Comparison of ENCODE assay signal across 8 mouse cellular contexts in the genomic region with DNA sequence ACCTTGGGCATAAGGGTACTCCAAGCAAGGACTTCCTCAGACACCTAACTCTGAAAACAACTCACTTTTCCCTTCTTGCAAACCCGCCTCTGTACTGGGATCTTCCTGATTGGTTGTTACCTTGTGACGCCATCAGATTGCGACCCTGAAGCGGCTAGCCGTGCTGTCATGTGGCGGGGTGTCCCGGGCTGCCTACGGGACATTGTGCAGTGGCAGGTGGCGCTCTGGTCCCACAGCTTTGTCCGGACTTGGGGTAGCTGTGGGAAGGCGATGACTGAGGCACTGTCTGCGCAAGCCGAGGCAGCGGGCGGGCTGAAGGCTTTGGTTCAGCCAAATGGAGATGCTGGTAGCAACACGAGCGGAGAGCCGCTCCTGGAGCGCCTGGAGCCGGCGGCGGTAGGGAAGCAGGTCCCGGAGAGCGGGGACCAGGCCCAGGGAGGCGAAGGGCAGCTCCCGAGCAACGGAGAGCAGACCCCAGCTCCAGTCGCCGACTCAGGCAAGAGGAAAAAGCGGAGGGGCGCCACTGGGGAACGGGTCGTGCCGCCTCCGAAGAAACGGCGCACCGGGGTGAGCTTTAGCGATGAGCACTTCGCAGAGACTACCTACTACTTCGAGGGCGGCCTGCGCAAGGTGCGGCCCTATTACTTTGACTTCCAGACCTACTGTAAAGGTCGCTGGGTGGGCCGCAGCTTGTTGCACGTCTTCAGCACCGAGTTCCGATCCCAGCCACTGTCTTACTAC. TPM values are rescaled to one million over a fixed set of nuclear protein-coding genes. Genes with fewer than 3 reads are reported as not detected.
DNase-seq lines count a peak whose midpoint lies in the region; ATAC-seq and TF ChIP-seq lines count a peak whose summit lies in the region.

A gene (plus strand): TSS at position 135 of the 741 bp plus-strand sequence.

- peaks cover 35% of the 10 kb centered on the region for H3K36me3 ChIP-seq in E14TG2a.4 (ENCODE audit: insufficient read depth, low read length)
- peaks cover 29% of the 10 kb centered on the region for H3K36me3 ChIP-seq in forebrain, embryonic 12.5 days (replicated peaks)
- peaks cover 27% of the 10 kb centered on the region for H3K36me3 ChIP-seq in heart, postnatal 0 days (replicated peaks; ENCODE audit: control insufficient read depth, insufficient read depth, low read length)
- peaks cover 15% of the 10 kb centered on the region for H3K36me3 ChIP-seq in liver, embryonic 16.5 days (ENCODE audit: control insufficient read depth, insufficient read depth)
- H3K36me3 ChIP-seq in neural tube, embryonic 13.5 days, result peaks cover 28% of the 10 kb centered on the region
- no peaks in the 10 kb centered on the region; the same call in 1 of the 2 replicates for H3K36me3 ChIP-seq in testis, adult 2 months (ENCODE audit: control insufficient read depth, insufficient read depth, low read length)

- peak within 1 kb of the TSS; percentile 88 for H3K9ac ChIP-seq in forebrain, embryonic 12.5 days
- peak within 1 kb of the TSS; percentile 71 for H3K9ac ChIP-seq in heart, postnatal 0 days (replicated peaks; ENCODE audit: low read depth, low read length)
- peak within 1 kb of the TSS; percentile 88 for H3K9ac ChIP-seq in liver, embryonic 16.5 days (ENCODE audit: low read depth, low read length)
- peak within 1 kb of the TSS; percentile 86 for H3K9ac ChIP-seq in neural tube, embryonic 13.5 days

- H3K4me2 ChIP-seq in forebrain, embryonic 12.5 days, result peak within 1 kb of the TSS; percentile 78
- H3K4me2 ChIP-seq in heart, postnatal 0 days (ENCODE audit: low read depth, low read length), result peak within 1 kb of the TSS; percentile 91
- peak within 1 kb of the TSS; percentile 89 for H3K4me2 ChIP-seq in liver, embryonic 16.5 days (ENCODE audit: low read depth, low read length)
- H3K4me2 ChIP-seq in neural tube, embryonic 13.5 days, result peak within 1 kb of the TSS; percentile 75

- ATAC-seq in forebrain, embryonic 12.5 days (ENCODE audit: low FRiP score), result peak; percentile 98
- peak; percentile 99 for ATAC-seq in heart, postnatal 0 days (ENCODE audit: insufficient read depth, low read depth)
- peak; percentile 97 for ATAC-seq in liver, embryonic 16.5 days (ENCODE audit: low read depth)
- peak; percentile 98 for ATAC-seq in neural tube, embryonic 13.5 days (ENCODE audit: low read depth)

- peaks cover 35% of the 10 kb centered on the region for H3K4me1 ChIP-seq in E14TG2a.4 (replicated peaks; ENCODE audit: low read depth, low read length)
- peaks cover 18% of the 10 kb centered on the region for H3K4me1 ChIP-seq in forebrain, embryonic 12.5 days
- H3K4me1 ChIP-seq in heart, postnatal 0 days (ENCODE audit: control insufficient read depth, insufficient read depth), result 0 out of 2 replicates have a peak, but pooled peaks cover 7% of the 10 kb centered on the region
- peaks cover 11% of the 10 kb centered on the region for H3K4me1 ChIP-seq in liver, embryonic 16.5 days (ENCODE audit: control insufficient read depth, low read depth, low read length)
- H3K4me1 ChIP-seq in neural tube, embryonic 13.5 days (replicated peaks), result peaks cover 15% of the 10 kb centered on the region
- no peaks in the 10 kb centered on the region for H3K4me1 ChIP-seq in testis, adult 2 months (ENCODE audit: control insufficient read depth, insufficient read depth, low read length)

- peak within 1 kb of the TSS; percentile 98 for H3K4me3 ChIP-seq in E14TG2a.4 (replicated peaks; ENCODE audit: low read length)
- peak within 1 kb of the TSS; percentile 94 for H3K4me3 ChIP-seq in forebrain, embryonic 12.5 days (replicated peaks)
- H3K4me3 ChIP-seq in heart, postnatal 0 days (ENCODE audit: low read depth, low read length), result peak within 1 kb of the TSS; percentile 88
- peak within 1 kb of the TSS; percentile 89 for H3K4me3 ChIP-seq in liver, embryonic 16.5 days (ENCODE audit: low read depth, low read length)
- H3K4me3 ChIP-seq in neural tube, embryonic 13.5 days, result peak within 1 kb of the TSS; percentile 78
- H3K4me3 ChIP-seq in testis, adult 2 months (ENCODE audit: control insufficient read depth, low read depth, low read length), result peak within 1 kb of the TSS; percentile 96

- H3K27me3 ChIP-seq in E14TG2a.4 (ENCODE audit: insufficient read depth, low read length), result peaks cover 7% of the 10 kb centered on the region
- no peaks in the 10 kb centered on the region for H3K27me3 ChIP-seq in forebrain, embryonic 12.5 days
- H3K27me3 ChIP-seq in heart, postnatal 0 days (ENCODE audit: control insufficient read depth, insufficient read depth, low read length), result no peaks in the 10 kb centered on the region
- no peaks in the 10 kb centered on the region for H3K27me3 ChIP-seq in liver, embryonic 16.5 days (ENCODE audit: control insufficient read depth, insufficient read depth, low read depth, low read length)
- H3K27me3 ChIP-seq in neural tube, embryonic 13.5 days, result peaks cover 4% of the 10 kb centered on the region; the same call in 1 of the 2 replicates
- no peaks in the 10 kb centered on the region for H3K27me3 ChIP-seq in testis, adult 2 months (ENCODE audit: control insufficient read depth, insufficient read depth, low read length)

- no peak for TF ChIP-seq CTCF in E14TG2a.4 (conservative IDR thresholded peaks at IDR 0.05; ENCODE audit: low read length)
- peak; percentile 31 for TF ChIP-seq CTCF in heart, postnatal 0 days (IDR thresholded peaks at IDR 0.05; ENCODE audit: low read depth)
- no peak for TF ChIP-seq CTCF in testis, adult 2 months (IDR thresholded peaks at IDR 0.05; ENCODE audit: control insufficient read depth, insufficient read depth, insufficient replicate concordance, low read depth, low read length)

- no peaks in the 10 kb centered on the region for H3K9me3 ChIP-seq in E14TG2a.4 (ENCODE audit: low read length)
- H3K9me3 ChIP-seq in forebrain, embryonic 12.5 days, result no peaks in the 10 kb centered on the region
- H3K9me3 ChIP-seq in heart, postnatal 0 days (replicated peaks; ENCODE audit: control insufficient read depth, low read length), result no peaks in the 10 kb centered on the region
- H3K9me3 ChIP-seq in liver, embryonic 16.5 days (replicated peaks; ENCODE audit: control insufficient read depth, low read length), result no peaks in the 10 kb centered on the region
- no peaks in the 10 kb centered on the region for H3K9me3 ChIP-seq in neural tube, embryonic 13.5 days

- peak within 1 kb of the TSS; percentile 96 for H3K27ac ChIP-seq in forebrain, embryonic 12.5 days
- peak within 1 kb of the TSS; percentile 89 for H3K27ac ChIP-seq in heart, postnatal 0 days (ENCODE audit: low read depth)
- H3K27ac ChIP-seq in liver, embryonic 16.5 days (ENCODE audit: low read length), result peak within 1 kb of the TSS; percentile 80
- peak within 1 kb of the TSS; percentile 92 for H3K27ac ChIP-seq in neural tube, embryonic 13.5 days (replicated peaks)
- peak within 1 kb of the TSS; percentile 69 for H3K27ac ChIP-seq in testis, adult 2 months (ENCODE audit: control insufficient read depth, insufficient read depth, low read depth, low read length)

- TF ChIP-seq POLR2A in testis, adult 2 months (IDR thresholded peaks at IDR 0.05; ENCODE audit: control insufficient read depth, low read depth, low read length), result peak; percentile 76

- TF ChIP-seq EP300 in heart, postnatal 0 days (IDR thresholded peaks at IDR 0.05; ENCODE audit: low read depth), result no peak

- WGBS in forebrain, embryonic 12.5 days, result under 1% methylated on average over 49 of the region's 49 CpGs
- WGBS in heart, postnatal 0 days, result under 1% methylated on average over 49 of the region's 49 CpGs
- under 1% methylated on average over 49 of the region's 49 CpGs for WGBS in liver, embryonic 16.5 days (ENCODE audit: insufficient replicate concordance)
- under 1% methylated on average over 49 of the region's 49 CpGs for WGBS in neural tube, embryonic 13.5 days

- peak; percentile 97 for DNase-seq in c-Kit-positive CD71-positive TER-119-positive erythroid progenitor cells, embryonic 14.5 days (ENCODE audit: low spot score)
- DNase-seq in heart, postnatal 0 days (ENCODE audit: low spot score), result peak; percentile 95
- peak; percentile 94 to 96 for DNase-seq in kidney, postnatal 4 days

RNA-seq across cellular contexts. Expression of the gene that starts here (rescaled TPM):
- 7.0 and 7.7 TPM in 2 replicates for polyA plus RNA-seq in forebrain, embryonic 12.5 days (2016; fragmentation: Nextera tagmentation; extraction: Ambion mirVana)
- 8.8 and 14.3 TPM in 2 replicates for total RNA-seq in heart, postnatal 0 days (2014; rRNA removed; ENCODE audit: low replicate concordance)
- 2.6 and 3.3 TPM in 2 replicates for polyA plus RNA-seq in heart, postnatal 0 days (2015; fragmentation: Nextera tagmentation; extraction: Ambion mirVana)
- 2.0 and 2.1 TPM in 2 replicates for polyA plus RNA-seq in liver, embryonic 16.5 days (2015; fragmentation: Nextera tagmentation; extraction: Ambion mirVana)
- polyA plus RNA-seq in neural tube, embryonic 13.5 days (2015; fragmentation: Nextera tagmentation; extraction: Ambion mirVana), result 4.2 and 5.9 TPM in 2 replicates
- 4.7 and 4.8 TPM in 2 replicates for polyA plus RNA-seq in testis, adult 2 months (2012; rRNA removed)

Comparison
In these comparisons a context has a peak if more than half of its experiments do, and no peak if none do; other contexts are left out.
1. Peak in every context shown above with its lines: DNase-seq, ATAC-seq, H3K4me3 ChIP-seq and H3K27ac ChIP-seq.